Mouse (Mus musculus) MEL (cell line): Measurements from ENCODE around the gene RPS10-NUDT3. TPM values are rescaled to one million over a fixed set of nuclear protein-coding genes. Genes with fewer than 3 reads are reported as not detected.
A peak's percentile ranks its signal among the peaks of the same experiment; 100 is the strongest.

Experiments
- DNase-seq: peaks from one replicate; pipeline ENCODE4 v3.0.0; 2011; ENCODE audit warnings: low read depth, low spot score
- H3K27ac ChIP-seq: 2 replicates; pipeline ENCODE4 v1.5.1; 2012; ENCODE audit warnings: low read depth, mild to moderate bottlenecking, control low read depth, low read length, moderate library complexity; ENCODE audit not compliant: control insufficient read depth
- H3K27me3 ChIP-seq, 2 experiments: fragments of 150-350 bp in 1 of 2; sonication (generic) in 1 of 2; 2 replicates each; pipeline ENCODE4 v1.6.1; 2012; ENCODE audit warnings: low read length in 2 of 2, mild to moderate bottlenecking in 2 of 2, improper control_type of control experiment in 1 of 2, moderate library complexity in 1 of 2; ENCODE audit not compliant: insufficient read depth in 2 of 2, control insufficient read depth in 1 of 2
- H3K36me3 ChIP-seq, 2 experiments: 2 replicates each; pipeline ENCODE4 v1.6.1; 2012 to 2014; ENCODE audit warnings: low read length in 2 of 2, improper control_type of control experiment in 1 of 2, inconsistent platforms in 1 of 2, mild to moderate bottlenecking in 1 of 2; ENCODE audit not compliant: insufficient read depth in 2 of 2, control insufficient read depth in 1 of 2
- H3K4me1 ChIP-seq, 2 experiments: fragments of 150-350 bp in 1 of 2; sonication (generic) in 1 of 2; 2 replicates each; pipeline ENCODE4 v1.6.1; 2012; ENCODE audit warnings: low read length in 2 of 2, improper control_type of control experiment in 1 of 2, mild to moderate bottlenecking in 1 of 2; ENCODE audit not compliant: insufficient read depth in 2 of 2, control insufficient read depth in 1 of 2
- H3K4me3 ChIP-seq, 2 experiments: fragments of 150-350 bp in 1 of 2; sonication (generic) in 1 of 2; 2 replicates each; pipeline ENCODE4 v1.5.1; 2012; ENCODE audit warnings: low read depth in 2 of 2, low read length in 2 of 2, mild to moderate bottlenecking in 2 of 2, moderate library complexity in 2 of 2, control low read depth in 1 of 2, improper control_type of control experiment in 1 of 2; ENCODE audit not compliant: control insufficient read depth in 1 of 2, insufficient read depth in 1 of 2
- H3K79me2 ChIP-seq: 2 replicates; pipeline ENCODE4 v1.6.1; 2012; ENCODE audit warnings: mild to moderate bottlenecking, low read length, moderate library complexity; ENCODE audit not compliant: control insufficient read depth, poor library complexity, insufficient read depth
- H3K9ac ChIP-seq: 2 replicates; pipeline ENCODE4 v1.6.1; 2012; ENCODE audit warnings: low read depth, mild to moderate bottlenecking, control low read depth, low read length, moderate library complexity; ENCODE audit not compliant: control insufficient read depth, poor library complexity, severe bottlenecking
- H3K9me3 ChIP-seq: fragments of 150-350 bp; sonication (generic); replicated peaks from 2 replicates; pipeline ENCODE4 v1.6.1; 2012; ENCODE audit warnings: mild to moderate bottlenecking, low read length, improper control_type of control experiment, moderate library complexity; ENCODE audit not compliant: insufficient read depth
- BHLHE40 ChIP-seq: IDR thresholded peaks from 2 replicates; pipeline ENCODE4 v1.6.1; 2012; ENCODE audit warnings: low read depth, mild to moderate bottlenecking, inconsistent platforms, low read length, improper control_type of control experiment, borderline replicate concordance
- CHD1 ChIP-seq: IDR thresholded peaks from 2 replicates; pipeline ENCODE4 v1.6.1; 2012; ENCODE audit warnings: low read depth, mild to moderate bottlenecking, inconsistent platforms, low read length, improper control_type of control experiment
- E2F4 ChIP-seq: IDR thresholded peaks from 2 replicates; pipeline ENCODE4 v1.6.1; 2011; ENCODE audit warnings: low read depth, low read length, improper control_type of control experiment, borderline replicate concordance
- ELF1 ChIP-seq: IDR thresholded peaks from 2 replicates; pipeline ENCODE4 v1.6.1; 2014; ENCODE audit warnings: low read depth, mild to moderate bottlenecking, inconsistent platforms, low read length, improper control_type of control experiment, moderate library complexity
- EP300 ChIP-seq, 2 experiments: IDR thresholded peaks; 2 replicates each; pipeline ENCODE4 v1.6.1; 2011; ENCODE audit warnings: improper control_type of control experiment in 2 of 2, low read length in 2 of 2, low read depth in 1 of 2, mild to moderate bottlenecking in 1 of 2
- ETS1 ChIP-seq: IDR thresholded peaks from 2 replicates; pipeline ENCODE4 v1.6.1; 2012; ENCODE audit warnings: low read depth, mild to moderate bottlenecking, inconsistent platforms, low read length, improper control_type of control experiment, moderate library complexity
- GATA1 ChIP-seq: IDR thresholded peaks from 2 replicates; pipeline ENCODE4 v1.6.1; 2011; ENCODE audit warnings: low read depth, low read length, improper control_type of control experiment
- KAT2A ChIP-seq: conservative IDR thresholded peaks from 2 replicates; pipeline ENCODE4 v1.6.1; 2012; ENCODE audit warnings: low read depth, low read length, improper control_type of control experiment, inconsistent platforms
- MAX ChIP-seq: IDR thresholded peaks from 2 replicates; pipeline ENCODE4 v1.6.1; 2011; ENCODE audit warnings: low read length, improper control_type of control experiment
- MEF2A ChIP-seq: IDR thresholded peaks from 2 replicates; pipeline ENCODE4 v1.6.1; 2014; ENCODE audit warnings: low read depth, mild to moderate bottlenecking, inconsistent platforms, low read length, improper control_type of control experiment; ENCODE audit not compliant: poor library complexity, insufficient replicate concordance, severe bottlenecking; ENCODE audit errors: extremely low read depth
- MXI1 ChIP-seq: IDR thresholded peaks from 2 replicates; pipeline ENCODE4 v1.6.1; 2011; ENCODE audit warnings: mild to moderate bottlenecking, low read depth, low read length, improper control_type of control experiment
- NELFE ChIP-seq: IDR thresholded peaks from 2 replicates; pipeline ENCODE4 v1.6.1; 2011; ENCODE audit warnings: low read depth, low read length, improper control_type of control experiment
- POLR2A ChIP-seq, 2 experiments: IDR thresholded peaks; 2 replicates each; pipeline ENCODE4 v1.6.1; 2011 to 2012; ENCODE audit warnings: low read length in 2 of 2, mild to moderate bottlenecking in 2 of 2, control low read depth in 1 of 2, improper control_type of control experiment in 1 of 2, low read depth in 1 of 2, moderate library complexity in 1 of 2; ENCODE audit not compliant: control insufficient read depth in 1 of 2, insufficient read depth in 1 of 2, poor library complexity in 1 of 2
- POLR2AphosphoS2 ChIP-seq: IDR thresholded peaks from 2 replicates; pipeline ENCODE4 v1.6.1; 2011; ENCODE audit warnings: low read length, improper control_type of control experiment
- RAD21 ChIP-seq: IDR thresholded peaks from 2 replicates; pipeline ENCODE4 v1.6.1; 2011; ENCODE audit warnings: mild to moderate bottlenecking, low read depth, low read length, improper control_type of control experiment
- RCOR1 ChIP-seq: IDR thresholded peaks from 2 replicates; pipeline ENCODE4 v1.6.1; 2012; ENCODE audit warnings: low read depth, mild to moderate bottlenecking, inconsistent platforms, low read length, improper control_type of control experiment
- SIN3A ChIP-seq: IDR thresholded peaks from 2 replicates; pipeline ENCODE4 v1.6.1; 2012; ENCODE audit warnings: low read length, improper control_type of control experiment, inconsistent platforms
- TAL1 ChIP-seq: IDR thresholded peaks from 2 replicates; pipeline ENCODE4 v1.6.1; 2012; ENCODE audit warnings: mild to moderate bottlenecking, inconsistent platforms, low read length, moderate library complexity, mixed read lengths
- TBP ChIP-seq: IDR thresholded peaks from 2 replicates; pipeline ENCODE4 v1.8.0; 2011; ENCODE audit warnings: low read depth, low read length, improper control_type of control experiment
- TCF12 ChIP-seq: IDR thresholded peaks from 2 replicates; pipeline ENCODE4 v1.6.1; 2014; ENCODE audit warnings: low read depth, mild to moderate bottlenecking, inconsistent platforms, low read length, improper control_type of control experiment, moderate library complexity
- UBTF ChIP-seq: IDR thresholded peaks from 2 replicates; pipeline ENCODE4 v1.6.1; 2012; ENCODE audit warnings: low read depth, mild to moderate bottlenecking, inconsistent platforms, low read length, improper control_type of control experiment, moderate library complexity, borderline replicate concordance; ENCODE audit not compliant: insufficient read depth
- USF2 ChIP-seq, 2 experiments: IDR thresholded peaks; 2 replicates each; pipeline ENCODE4 v1.6.1; 2011 to 2012; ENCODE audit warnings: improper control_type of control experiment in 2 of 2, low read length in 2 of 2, borderline replicate concordance in 1 of 2, inconsistent platforms in 1 of 2, low read depth in 1 of 2, mild to moderate bottlenecking in 1 of 2; ENCODE audit not compliant: insufficient read depth in 1 of 2
- ZMIZ1 ChIP-seq: IDR thresholded peaks from 2 replicates; pipeline ENCODE4 v1.6.1; 2012; ENCODE audit warnings: low read depth, mild to moderate bottlenecking, inconsistent platforms, low read length, improper control_type of control experiment, moderate library complexity
- polyA plus RNA-seq, 2 experiments: library from polyadenylated mRNA; stranded (reverse) in 1 of 2; unstranded in 1 of 2; fragments of >175 nt in 1 of 2; fragments of >200 nt in 1 of 2; gene quantifications; 2 replicates each; pipeline versions ENCODE4 v1.2.1 to v1.2.4; 2012; ENCODE audit warnings: low replicate concordance in 2 of 2, low read depth in 1 of 2; ENCODE audit not compliant: insufficient read length in 2 of 2, insufficient read depth in 1 of 2, missing spikeins in 1 of 2
- total RNA-seq: library from RNA; depleted of rRNA; stranded (reverse); fragments of 300-350 nt; gene quantifications from 2 replicates; pipeline ENCODE4 v1.2.3, GENCODE M21; 2012

Gene RPS10-NUDT3
- total and polyA plus RNA-seq, 3 experiments, result 37.3 TPM; not detected in 2

GRCm38 (mm10) chr17:27588231-27588630, 46.8 kb downstream of the RPS10-NUDT3 start:
- Histone ChIP-seq H3K9me3 (no peaks in the 10 kb centered on the region), H3K27ac (peak overlapping the region; percentile 77), H3K27me3 (no peaks in the 10 kb centered on the region), H3K36me3 (peaks cover 3 to 27% of the 10 kb centered on the region in 2 experiments), H3K4me1 (peaks cover 18 to 25% of the 10 kb centered on the region in 2 experiments), H3K4me3 (no peak overlapping the region), H3K9ac (peak overlapping the region; percentile 52), H3K79me2 (peaks cover 7% of the 10 kb centered on the region; the same call in 1 of the 2 replicates)
- TF ChIP-seq TBP (peak; percentile 52; the same call in 1 of the 2 replicates), KAT2A (no peak), MXI1 (peak; percentile 67), TCF12 (peak; percentile 48), RCOR1 (peak; percentile 88), MAX (0 out of 2 replicates have a peak, but pooled peaks have one; percentile 16), E2F4 (no peak), ELF1 (peak; percentile 52; the same call in 1 of the 2 replicates), CHD1 (0 out of 2 replicates have a peak, but pooled peaks have one; percentile 45), SIN3A (peak; percentile 84), UBTF (0 out of 2 replicates have a peak, but pooled peaks have one; percentile 30), EP300 (IDR thresholded peaks at IDR 0.05; ENCODE audit: low read depth in 1 of 2, low read length in 2 of 2) (peak; percentile 72 to 77; a peak in 3 of 4 replicates), NELFE (no peak), ETS1 (peak; percentile 64; the same call in 1 of the 2 replicates), BHLHE40 (peak; percentile 47; the same call in 1 of the 2 replicates), POLR2AphosphoS2 (no peak), USF2 (IDR thresholded peaks at IDR 0.05; ENCODE audit: borderline replicate concordance in 1 of 2, insufficient read depth in 1 of 2, low read depth in 1 of 2, low read length in 2 of 2) (no peak), TAL1 (0 out of 2 replicates have a peak, but pooled peaks have one; percentile 17), RAD21 (no peak), POLR2A (IDR thresholded peaks at IDR 0.05; ENCODE audit: control insufficient read depth in 1 of 2, insufficient read depth in 1 of 2, low read depth in 1 of 2, low read length in 2 of 2, poor library complexity in 1 of 2) (no peak), ZMIZ1 (no peak), MEF2A (no peak), GATA1 (peak; percentile 92)
- peak; percentile 90 for DNase-seq
